Mouse (Mus musculus) retina, adult 2 months (tissue): ENCODE results near the gene Sept8.

Experiments
- DNase-seq: peaks from one replicate; pipeline ENCODE4 v3.0.0-alpha.2; 2012; ENCODE audit warnings: low read depth, low spot score

Gene Sept8

DNA sequence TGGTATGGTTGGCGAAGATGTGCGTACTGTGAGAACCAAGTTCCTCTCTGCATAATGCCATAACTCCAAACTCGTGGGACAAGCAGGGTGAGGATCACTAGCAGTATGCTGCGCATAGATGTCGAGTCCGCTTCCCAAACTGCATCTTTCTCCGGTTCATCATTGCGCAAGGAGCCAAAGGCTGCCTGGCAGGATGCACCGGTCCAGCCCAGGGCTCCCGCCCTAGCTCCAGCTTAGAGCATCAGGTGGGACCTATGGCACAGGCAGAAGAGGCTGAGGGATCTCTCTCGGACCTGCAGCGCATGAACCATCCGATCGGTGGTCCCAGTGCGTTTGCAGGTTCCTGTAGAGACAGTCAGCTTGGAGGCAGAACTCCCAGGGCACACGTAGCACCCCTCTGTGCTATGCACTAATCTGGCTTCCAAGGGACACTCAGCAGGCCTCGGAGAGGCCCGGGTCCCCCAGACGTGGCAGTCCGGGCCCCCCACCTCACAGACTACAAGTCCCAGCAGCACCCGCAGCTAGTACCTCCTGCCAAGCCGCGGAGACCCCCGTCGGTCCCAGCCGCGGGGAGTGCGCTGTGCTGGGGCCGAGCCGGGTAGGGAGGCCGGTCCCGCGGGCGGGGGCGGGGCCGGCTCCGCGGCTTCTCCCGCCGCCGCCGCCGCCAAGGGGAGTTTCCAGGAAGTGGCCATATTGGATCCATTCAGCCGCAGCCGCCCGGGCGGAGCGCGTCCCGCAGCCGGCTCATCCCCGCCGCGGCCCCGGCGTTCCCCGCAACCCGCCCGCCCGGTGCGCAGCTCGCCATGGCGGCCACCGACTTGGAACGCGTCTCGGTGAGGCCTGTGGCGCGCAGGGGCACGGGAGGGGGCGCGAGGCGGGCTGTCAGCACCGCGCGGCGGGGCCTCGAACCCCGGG lies at the start of gene Sept8:
Sept8 (plus strand) TSS at position 51 of the 915 bp plus-strand sequence.
- DNase-seq, result no peak

- no peak for DNase-seq
These were observed 49.6 kb upstream of the Sept8 start for GRCm38 (mm10) chr11:53469294-53469967.

DNA sequence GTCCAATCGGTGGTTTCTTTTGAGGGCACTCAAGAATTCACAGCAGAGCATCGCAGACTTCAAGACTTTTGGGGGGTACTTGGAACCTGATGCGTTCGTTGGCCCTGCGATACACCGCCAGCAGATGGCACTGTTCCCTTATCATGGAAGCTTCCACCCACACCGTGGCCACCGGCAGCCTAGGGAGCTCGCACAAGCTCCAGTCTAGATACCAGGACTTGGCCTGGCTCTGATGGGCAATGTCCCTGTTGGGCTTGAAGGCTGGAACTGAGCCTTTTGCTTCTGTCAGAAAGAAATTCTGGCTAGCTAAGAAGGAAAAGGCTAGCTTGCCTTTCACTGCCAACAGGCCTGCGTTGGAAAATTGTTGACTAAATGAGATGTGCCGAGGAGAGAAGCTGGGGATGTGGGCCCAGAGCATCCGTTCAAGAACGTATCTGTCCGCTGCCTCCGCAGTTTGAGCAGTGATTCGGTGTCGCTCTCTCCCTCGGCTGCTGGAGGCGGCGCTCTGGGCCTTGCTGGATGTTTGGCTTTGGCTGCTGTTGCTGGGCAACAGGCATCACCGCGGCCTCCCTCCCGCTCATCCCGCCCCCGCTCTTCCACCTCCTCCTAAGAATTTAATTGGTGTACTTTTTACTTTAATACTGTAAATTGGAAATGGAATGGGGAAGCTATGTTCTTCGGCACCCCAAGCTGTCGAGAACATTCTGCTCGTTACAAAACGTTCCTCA lies 48.9 kb upstream of the Sept8 start, which contains the start of gene Gm9837:
Gm9837 (minus strand) TSS at position 512 of the 728 bp plus-strand sequence.
- peak; percentile 67 for DNase-seq

DNA sequence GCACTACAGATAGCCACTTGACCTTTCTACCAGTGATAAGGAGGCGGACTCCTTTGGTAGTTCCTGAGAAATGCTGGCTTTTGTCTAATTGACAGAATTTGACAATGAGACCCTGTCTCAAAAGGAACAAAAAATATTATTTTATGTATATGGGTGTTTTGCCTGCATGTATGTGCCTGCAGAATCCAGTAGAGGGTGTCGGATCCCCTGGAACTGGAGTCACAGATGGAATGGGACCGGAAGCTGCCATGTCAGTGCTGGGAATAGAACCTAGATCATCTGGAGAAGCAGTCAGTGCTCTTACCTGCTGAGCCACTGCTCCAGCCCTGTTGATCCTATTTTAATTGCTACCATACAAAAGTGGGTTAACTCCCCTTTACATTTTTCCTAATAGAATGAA lies 46.3 kb upstream of the Sept8 start:
- DNase-seq, result no peak

- DNase-seq, result no peak
These were observed 43.4 kb upstream of the Sept8 start for GRCm38 (mm10) chr11:53475620-53476019.

DNA sequence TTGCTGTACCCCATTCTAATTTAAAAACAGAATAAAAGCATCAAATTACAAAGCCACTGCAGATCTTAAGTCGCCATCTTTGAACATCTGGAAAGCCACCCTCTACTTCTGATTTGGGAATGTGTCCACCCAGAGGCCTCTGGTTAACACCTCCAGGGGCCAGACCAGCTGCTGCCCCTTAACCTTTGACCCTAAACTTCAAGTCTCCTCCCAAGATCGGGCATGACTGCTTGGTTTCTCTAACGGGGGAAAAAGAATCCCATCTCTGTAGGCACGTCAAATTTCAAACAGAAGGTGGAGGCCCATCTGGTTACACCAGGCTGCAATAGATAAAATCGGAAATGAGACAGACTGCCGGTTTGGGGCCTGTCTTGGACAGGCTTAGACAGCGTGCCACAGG lies 41.2 kb upstream of the Sept8 start:
- no peak for DNase-seq

GRCm38 (mm10) chr11:53478383-53479170 lies 40.5 kb upstream of the Sept8 start:
- no peak for DNase-seq

- DNase-seq, result no peak
These were observed 39.8 kb upstream of the Sept8 start for GRCm38 (mm10) chr11:53479171-53479782.

- no peak for DNase-seq
These were observed 39.2 kb upstream of the Sept8 start, which contains the start of the genes Gm9945 and Sowaha for GRCm38 (mm10) chr11:53479783-53480301. Gm9945 (plus strand) TSS chr11:53480166. Sowaha (minus strand) TSS chr11:53480274.

DNA sequence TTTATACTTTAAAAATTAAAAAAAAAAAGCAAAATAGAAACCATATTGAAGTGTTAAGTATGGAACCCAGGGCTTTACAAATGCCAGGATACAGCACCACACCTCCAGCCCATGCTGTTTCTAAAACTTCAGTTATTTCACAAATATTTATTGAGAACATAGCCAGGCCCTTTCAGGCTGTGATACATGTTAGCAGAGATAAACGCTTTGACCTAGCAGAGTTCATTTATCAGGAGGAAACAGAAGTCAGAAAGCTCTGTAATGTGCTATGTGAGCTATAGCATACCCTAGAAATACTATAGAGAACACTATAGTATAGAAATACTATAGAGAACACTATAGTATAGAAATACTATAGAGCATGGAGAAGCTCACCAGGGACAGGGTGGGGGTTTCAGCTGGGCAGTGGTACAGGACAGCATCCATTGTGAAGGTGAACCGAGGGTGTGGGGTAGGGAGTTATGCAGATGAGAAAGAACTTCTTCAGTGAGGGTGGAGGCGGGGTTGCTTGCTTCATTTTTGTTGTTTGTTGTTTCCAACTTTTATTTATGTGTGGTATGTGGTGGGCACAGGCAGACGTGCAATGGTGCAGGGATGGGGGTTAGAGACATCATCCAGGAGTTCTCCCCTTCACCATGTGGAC lies 37.8 kb upstream of the Sept8 start:
- DNase-seq, result no peak

- no peak for DNase-seq
These were observed 35.7 kb upstream of the Sept8 start for GRCm38 (mm10) chr11:53483159-53483891.

DNA sequence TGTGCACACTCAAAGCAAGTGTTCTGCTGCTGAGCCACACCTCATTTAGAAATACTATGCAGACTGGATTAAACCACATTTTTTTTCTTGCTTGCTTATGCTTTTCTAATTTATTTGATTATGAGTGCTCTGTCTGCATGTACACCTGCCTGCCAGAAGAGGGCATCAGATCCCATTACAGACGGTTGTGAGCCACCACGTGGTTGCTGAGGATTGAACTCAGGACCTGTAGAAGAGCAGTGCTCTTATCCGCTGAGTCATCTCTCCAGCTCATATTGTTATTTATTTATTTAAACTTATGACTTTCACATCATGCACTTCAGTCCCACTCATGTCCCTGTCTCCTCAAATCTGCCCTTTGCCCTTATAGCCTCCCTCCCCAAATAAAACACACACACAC lies 33.3 kb upstream of the Sept8 start:
- no peak for DNase-seq

DNA sequence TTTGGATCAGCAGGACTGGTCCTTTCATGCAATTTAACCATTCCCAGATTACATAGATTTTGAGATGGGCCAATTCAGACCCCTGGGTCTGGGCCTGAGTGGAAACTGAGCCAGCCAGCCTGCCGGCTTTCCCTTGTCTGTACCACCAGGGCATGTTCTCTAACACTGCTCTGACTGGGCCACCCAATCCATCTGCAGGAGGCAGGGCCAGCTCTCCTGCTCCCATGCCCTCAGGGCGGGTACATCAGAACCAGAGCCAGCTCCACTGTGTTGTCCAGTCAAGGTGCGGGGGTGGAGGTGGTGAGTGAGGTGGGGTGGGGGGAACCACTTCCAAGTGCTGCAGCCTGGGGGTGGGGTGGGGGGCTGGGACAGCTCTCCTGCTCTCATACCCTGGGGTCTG lies 32.7 kb upstream of the Sept8 start:
- DNase-seq, result no peak

- DNase-seq, result no peak
These were observed 32.0 kb upstream of the Sept8 start for GRCm38 (mm10) chr11:53486822-53487594.

GRCm38 (mm10) chr11:53489007-53489406 lies 30.1 kb upstream of the Sept8 start:
- no peak for DNase-seq

- DNase-seq, result no peak
These were observed 29.6 kb upstream of the Sept8 start for GRCm38 (mm10) chr11:53489421-53489820.

GRCm38 (mm10) chr11:53491954-53492401 lies 27.1 kb upstream of the Sept8 start:
- DNase-seq, result no peak

DNA sequence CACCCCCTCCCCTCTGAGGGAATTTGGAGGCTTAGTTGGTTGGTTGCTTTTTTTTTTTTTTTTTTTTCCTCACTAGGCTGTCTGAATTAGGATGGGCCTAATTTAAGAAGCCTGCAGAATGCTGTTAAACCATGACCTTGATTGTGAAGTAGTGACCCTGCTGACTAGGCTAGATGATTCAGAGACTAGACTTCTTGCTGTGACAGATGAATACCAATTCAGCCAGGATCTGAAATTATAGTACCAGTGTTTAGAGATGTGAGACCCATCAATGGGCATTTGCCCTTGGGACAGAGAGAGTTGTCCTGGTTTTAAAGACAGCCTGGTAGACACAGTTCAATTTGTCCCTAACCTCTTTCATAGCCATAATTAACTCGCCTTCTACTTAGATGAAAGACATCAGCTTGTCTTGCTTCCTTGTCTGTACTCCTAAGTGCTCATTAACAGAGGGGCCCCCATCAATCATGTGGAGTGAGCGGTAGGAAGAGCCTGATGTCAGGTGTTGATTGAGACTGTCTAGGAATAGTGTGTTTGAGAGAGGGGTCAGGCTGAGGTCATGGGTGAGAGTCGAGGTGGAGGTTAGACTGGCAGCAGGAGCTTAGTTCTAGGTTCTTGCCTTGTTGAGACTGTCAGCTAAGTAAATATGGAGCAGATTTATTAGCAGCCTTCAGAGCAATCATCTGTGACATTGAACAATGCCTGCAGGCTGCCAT lies 25.7 kb upstream of the Sept8 start:
- no peak for DNase-seq
